Mouse (Mus musculus) skeletal muscle tissue, postnatal 0 days (tissue): ENCODE measurements around the gene Rad9b. TPM values are rescaled to one million over a fixed set of nuclear protein-coding genes. Genes with fewer than 3 reads are reported as not detected.

ENCODE experiments used
- polyA plus RNA-seq: library from polyadenylated mRNA; unstranded; fragments of >200 nt; fragmentation: Nextera tagmentation; extraction: Ambion mirVana; gene quantifications from 2 replicates; pipeline ENCODE4 v1.2.1, GENCODE M21; 2015

Gene Rad9b
- polyA plus RNA-seq: 6.6 and 8.2 TPM in 2 replicates

DNA sequence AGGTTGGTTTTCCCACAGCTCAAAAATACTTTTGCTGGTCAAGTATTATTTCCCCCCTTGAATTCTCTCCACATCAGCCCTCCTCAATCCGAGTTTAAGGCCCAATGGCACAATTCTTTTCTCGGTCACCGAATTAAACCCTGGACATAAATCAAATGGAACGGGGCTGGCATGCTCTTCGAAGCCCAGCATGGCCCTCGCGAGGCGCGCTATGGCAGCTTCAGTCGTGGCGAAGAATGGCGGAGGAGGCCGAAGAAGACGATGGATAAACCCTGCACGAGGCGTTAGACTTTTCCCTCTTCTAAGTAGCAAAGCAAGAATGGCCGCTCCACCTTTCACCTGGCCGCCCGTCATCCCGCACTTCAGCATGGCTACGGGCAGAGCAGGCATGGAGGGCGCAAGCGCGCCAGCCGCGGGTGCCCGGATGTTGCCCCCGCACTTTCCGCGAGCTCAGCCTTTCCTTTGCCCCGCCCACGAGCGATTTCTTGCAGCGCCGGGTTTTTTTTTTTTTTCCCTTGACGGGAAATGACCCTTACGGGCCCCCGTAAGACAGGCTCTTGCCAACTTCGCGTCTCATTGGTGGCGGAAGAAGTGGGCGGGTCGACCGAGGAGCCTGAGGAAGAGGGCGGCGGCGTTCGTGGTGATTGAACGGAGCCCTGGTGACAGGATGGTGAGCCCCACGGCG, at the start of gene Rad9b, which contains the start of gene Vps29:
Gene Rad9b (minus strand): TSS at position 427 of the 685 bp plus-strand sequence.
Gene Vps29 (plus strand): TSS at position 563 of the 685 bp plus-strand sequence.

DNA sequence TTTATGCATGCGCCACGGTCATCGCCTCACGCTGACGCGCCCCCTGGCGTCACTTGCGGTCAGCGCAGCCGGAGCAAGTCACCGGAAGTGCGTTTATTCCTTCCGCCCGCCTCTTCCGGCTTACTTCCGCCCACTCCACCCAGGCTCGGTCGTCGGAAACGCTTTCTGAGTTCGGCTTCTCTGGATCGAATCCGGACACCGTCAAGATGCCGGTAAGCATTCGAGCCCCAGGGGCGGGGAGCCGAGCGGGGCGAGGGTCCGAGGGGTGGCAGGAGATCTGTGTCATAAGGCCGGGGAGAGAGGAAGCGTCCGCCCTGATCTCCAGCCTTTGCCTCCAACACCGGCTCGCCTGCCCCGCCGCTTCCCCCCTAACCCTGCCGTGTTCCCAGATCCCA, 37.8 kb upstream of the Rad9b start, which contains the start of gene Arpc3:
Gene Arpc3 (plus strand): TSS at position 93 of the 395 bp plus-strand sequence.

GRCm38 (mm10) chr5:122372192-122372769, 18.2 kb upstream of the Rad9b start, which contains the start of gene Fam216a:
TSS of gene Fam216a (minus strand) at chr5:122372364.

DNA sequence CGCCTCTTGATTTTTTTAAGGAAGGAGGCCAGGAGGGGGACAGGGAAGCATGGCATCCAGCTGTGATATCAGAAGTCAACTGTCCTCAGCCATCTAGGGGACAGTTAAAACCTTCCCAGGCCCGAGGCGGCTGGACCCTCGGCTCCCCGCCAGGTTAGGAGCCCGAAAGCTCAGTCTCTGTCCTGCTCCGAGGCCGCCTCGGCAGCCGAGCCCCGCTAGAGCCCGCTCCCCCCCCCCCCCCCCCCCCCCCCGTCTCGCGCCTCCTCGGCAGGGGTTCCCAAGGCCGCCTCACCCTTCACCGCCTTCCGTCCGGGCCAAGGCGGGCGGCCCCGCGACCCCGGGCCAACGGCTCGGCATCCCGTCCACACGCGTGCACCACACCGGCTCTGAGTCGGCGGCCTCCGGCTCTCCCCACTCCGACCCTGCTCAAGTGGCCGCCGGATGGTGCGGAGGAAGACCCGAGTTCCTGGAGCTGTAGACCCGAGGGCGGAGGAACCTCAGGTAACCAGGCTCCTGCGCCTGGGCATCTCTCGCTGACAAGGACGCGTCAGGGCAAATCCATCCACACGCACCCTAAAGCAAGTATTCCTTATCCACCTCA, 17.7 kb upstream of the Rad9b start, which contains the start of gene Gpn3:
Gene Gpn3 (plus strand): TSS at position 286 of the 601 bp plus-strand sequence.

GRCm38 (mm10) chr5:122284183-122285028, 69.6 kb downstream of the Rad9b start, which contains the start of gene Pptc7:
TSS of gene Pptc7 (plus strand) at chr5:122284365.

Other genes with a start within 250 kb of the Rad9b start
- 0.41 and 0.88 TPM in 2 replicates for gene Ccdc63, start 213.4 kb downstream of the Rad9b start, polyA plus RNA-seq
- gene Ppp1cc, start 196.0 kb downstream of the Rad9b start, polyA plus RNA-seq: 91.7 and 104 TPM in 2 replicates
- 5.9 and 7.2 TPM in 2 replicates for gene Hvcn1, start 147.4 kb downstream of the Rad9b start, polyA plus RNA-seq
- 3.6 and 3.7 TPM in 2 replicates for gene Tctn1, start 89.8 kb downstream of the Rad9b start, polyA plus RNA-seq
- 9.0 and 10.3 TPM in 2 replicates for gene Pptc7, start 69.9 kb downstream of the Rad9b start, polyA plus RNA-seq
- gene Vps29, start 136 bp upstream of the Rad9b start, polyA plus RNA-seq: 124 and 137 TPM in 2 replicates
- 37.4 and 40.1 TPM in 2 replicates for gene Gpn3, start 17.6 kb upstream of the Rad9b start, polyA plus RNA-seq
- gene Fam216a, start 18.1 kb upstream of the Rad9b start, polyA plus RNA-seq: 22.7 and 25.2 TPM in 2 replicates
- 59.2 and 79.9 TPM in 2 replicates for gene Arpc3, start 37.6 kb upstream of the Rad9b start, polyA plus RNA-seq
- 24.2 TPM in 2 replicates for gene Anapc7, start 67.5 kb upstream of the Rad9b start, polyA plus RNA-seq
- gene Atp2a2, start 148.0 kb upstream of the Rad9b start, polyA plus RNA-seq: 48.4 and 48.8 TPM in 2 replicates